Mouse (Mus musculus) left cerebral cortex, adult 9 months (tissue): ENCODE measurements around the gene Shc2.

Experiments used
- DNase-seq, 2 experiments: peaks; one replicate each; pipeline ENCODE4 v3.0.0; 2022; ENCODE audit warnings: low spot score in 2 of 2

The Shc2 gene

DNA sequence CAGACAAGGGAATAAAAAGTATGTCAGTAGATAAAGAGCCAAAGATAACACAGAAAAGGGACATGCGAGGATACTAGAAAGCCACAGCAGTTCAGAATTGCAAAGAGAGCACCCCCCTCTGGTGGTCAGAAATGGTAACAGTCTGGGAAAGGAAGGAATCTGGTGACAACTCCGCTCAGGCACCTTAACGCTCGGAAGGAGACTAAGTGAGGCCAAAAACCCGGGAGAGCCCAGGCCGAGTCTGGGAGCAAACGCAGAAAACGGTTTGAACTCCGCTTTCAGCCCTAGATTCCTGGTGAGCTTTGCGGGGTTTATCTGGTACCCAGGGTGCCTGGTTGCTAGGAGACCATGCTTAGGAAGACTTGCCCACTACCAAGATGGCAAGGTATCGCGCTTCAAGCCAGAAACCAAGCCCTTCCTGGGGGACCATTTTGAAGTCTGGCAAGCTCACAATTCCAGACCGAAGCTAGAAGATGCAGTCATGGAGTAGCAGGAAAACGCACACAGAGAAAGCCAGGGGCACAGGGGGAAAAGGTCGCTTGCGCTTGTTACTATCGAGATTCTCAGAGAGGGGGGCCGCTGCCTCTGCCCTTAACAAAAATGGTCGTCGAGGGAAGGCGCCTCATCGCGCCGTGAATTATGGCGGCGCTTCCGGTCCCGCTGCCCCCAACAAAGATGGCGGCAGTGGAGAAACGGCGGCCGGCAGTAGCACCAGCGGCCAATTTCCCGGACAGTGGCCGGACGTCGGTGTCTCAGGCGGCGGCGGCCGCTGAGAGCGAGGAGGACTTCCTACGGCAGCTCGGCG is 31.3 kb upstream of the Shc2 start, which contains the start of gene Tpgs1:
Gene Tpgs1, plus strand, starts transcription at position 599 of the 805 bp plus-strand sequence.
- peak; percentile 90 to 95 for DNase-seq

DNA sequence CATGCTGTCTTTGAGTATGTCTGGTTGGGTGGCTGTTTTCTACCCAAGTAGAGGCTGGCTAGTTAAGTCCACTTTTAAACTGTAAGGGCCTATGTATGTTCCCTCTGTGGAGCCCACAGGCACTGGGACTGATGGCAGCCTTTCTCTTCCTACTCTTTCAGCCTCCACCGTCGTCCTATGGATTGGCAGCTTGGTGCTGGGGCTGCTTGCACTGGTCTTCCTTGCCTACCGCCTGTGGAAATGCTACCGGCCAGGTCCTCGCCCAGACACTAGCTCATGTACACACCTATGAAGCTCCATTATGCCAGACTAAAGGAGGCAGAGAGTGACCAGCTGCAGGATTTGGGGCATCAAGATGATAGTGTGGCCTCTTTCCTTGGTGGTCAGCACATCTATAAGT is 30.4 kb upstream of the Shc2 start:
- DNase-seq, result no peak

DNA sequence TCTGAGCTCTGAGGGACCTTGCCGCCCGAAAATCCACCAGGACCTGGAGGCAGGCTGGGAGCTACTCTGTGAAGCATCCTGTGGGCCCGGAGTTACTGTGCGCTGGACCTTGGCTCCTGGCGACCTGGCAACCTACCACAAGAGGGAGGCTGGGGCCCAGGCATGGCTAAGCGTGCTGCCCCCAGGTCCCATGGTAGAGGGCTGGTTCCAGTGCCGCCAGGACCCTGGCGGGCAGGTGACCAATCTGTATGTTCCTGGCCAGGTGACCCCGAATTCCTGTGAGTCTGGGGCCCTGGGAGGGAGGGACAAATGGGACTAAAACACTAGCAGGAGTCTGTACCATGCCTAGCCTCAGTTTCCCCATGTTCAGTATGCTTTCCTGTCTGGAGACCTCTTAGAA is 28.8 kb upstream of the Shc2 start:
- DNase-seq, result no peak

DNA sequence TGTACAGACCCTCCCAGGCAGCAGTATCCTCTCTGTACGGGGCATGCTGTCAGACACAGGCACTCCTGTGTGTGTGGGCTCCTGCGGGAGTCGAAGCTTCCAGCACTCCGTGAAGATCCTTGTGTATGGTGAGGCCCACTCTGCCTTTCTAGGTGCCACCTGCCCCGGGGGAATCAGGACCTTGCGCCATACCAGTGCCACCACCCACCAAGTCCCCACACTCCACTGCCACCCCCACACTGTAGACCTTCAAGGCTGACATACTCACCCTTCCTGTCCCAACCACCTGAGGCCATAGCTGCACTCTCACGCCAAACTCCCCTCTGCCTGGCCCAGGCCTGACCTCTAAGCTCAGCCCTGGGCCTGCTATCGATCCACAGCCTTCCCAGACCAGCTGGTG is 27.3 kb upstream of the Shc2 start:
- DNase-seq, result no peak

DNA sequence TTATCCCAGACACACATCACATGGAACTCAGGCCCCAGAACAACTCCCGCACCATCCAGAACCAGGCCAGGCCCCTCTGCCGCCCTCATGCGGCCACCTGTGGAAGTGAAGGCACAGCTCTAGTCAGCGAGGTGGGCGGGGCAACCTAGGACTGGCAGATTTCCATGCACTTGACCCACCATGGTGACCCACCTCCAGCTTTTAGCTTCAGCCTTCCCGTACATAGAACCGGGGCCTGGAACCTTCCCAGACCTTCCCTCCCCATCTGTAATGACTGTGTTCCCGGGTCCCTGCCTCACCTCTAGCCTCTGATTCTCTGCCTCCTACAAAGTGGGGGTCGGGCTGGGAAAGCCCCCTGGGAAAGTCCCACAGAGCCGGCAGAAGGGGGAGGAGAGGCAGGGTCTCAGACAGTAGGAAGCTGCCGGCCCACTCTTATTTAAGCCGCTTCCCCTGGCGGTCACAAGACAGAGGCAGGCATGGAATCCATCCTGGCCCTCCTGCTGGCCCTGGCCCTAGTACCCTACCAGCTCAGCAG is 26.5 kb upstream of the Shc2 start, which contains the start of gene Madcam1:
Gene Madcam1, plus strand, starts transcription at position 429 of the 535 bp plus-strand sequence.
- peak in 1 of 2 experiments; percentile 65 for DNase-seq

DNA sequence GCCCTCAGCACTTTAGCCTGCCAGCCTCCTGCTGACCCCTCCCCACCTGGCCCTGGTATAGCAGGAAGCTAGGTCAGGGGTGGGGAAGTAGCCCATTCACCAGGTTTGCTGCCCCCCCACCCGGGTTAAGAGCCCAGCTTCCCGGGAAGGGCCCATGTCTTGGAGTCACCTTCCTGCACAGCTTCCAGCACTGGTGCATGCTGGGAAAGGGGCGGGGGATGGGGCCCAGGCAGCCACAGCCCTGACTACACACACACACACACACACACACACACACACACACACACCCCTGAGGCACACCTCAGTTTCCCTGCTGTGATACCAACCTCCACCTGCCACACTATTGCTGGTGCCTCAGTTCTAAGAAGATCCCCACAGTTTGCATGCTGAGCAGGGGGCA is 24.1 kb upstream of the Shc2 start:
- DNase-seq, result no peak

DNA sequence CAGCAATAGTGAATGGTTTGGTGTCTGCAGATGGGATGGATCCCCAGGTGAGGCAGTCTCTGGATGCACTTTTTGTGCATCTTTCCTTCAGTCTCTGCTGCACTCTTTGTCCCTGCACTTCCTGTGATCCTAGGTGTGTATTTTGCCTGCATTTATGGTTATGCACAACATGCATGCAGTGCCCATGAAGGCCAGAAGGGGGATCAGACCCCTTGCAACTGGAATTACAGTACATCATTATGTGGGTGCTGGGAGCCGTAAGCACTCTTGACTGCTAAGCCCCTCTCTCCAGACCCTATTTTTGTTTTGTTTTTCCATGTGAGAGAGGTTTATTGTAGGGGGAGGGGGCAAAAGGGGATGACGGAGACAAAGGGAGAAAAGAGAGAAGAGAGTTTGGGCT is 22.6 kb upstream of the Shc2 start:
- DNase-seq, result no peak

DNA sequence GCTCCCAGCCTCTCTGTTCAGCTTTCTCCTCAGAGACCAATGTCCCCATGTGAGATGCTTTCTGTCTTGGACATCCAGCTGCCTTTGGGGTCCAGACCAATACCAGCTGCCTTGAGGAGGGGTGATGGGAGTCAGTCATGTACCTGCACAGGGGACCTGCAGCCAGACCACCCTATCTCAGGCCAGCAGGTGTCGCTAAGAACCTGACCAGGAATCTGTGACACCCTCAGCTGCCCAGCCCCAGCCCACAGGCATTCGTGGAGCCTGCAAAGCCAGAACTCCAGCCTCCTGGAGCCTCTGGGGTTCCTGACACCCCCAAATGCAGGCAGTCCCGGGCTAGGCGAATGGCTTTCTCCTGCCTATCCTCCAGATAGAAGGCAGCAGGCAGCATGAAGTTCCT is 21.1 kb upstream of the Shc2 start:
- no peak for DNase-seq

DNA sequence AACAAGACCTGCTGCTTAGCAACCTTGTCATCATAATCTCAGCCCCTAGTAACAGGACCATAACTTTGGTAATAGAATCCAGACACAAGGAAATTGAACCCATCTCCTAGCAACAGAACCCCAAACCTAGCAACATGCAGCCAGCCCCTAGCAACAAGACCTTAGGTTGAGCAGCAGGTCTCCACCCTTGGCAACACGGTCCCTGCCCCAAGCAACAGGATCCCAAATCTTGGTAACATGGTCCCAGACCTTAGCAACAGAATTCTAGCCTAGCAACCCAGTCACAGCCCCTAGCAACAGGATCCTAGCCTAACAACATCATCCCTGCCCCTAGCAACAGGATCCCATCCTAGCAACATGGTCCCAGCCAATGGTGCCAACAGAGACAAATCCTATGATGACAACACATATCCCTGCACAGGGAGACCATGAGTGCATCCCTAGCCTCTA is 17.3 kb upstream of the Shc2 start:
- DNase-seq, result peak in 1 of 2 experiments; percentile 39

DNA sequence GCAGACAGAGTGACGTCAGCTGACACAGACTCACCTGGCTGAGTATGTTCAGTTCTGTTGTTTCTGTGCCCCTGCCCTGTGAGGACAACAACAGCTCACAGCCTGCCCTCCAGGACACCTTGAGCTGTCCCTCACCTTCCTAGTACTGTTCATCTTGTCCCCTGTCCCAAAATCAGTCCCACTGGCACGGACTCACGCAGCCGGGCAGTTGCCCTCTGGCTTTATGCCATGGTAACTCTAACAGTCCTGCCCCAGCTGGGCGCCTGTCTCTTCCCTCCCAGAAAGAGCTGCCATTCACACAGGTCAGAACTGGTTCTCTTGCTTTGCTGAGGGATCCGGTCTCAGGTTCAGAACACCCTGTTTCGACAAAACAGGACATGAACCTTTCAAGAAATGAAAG is 15.1 kb upstream of the Shc2 start:
- no peak for DNase-seq

DNA sequence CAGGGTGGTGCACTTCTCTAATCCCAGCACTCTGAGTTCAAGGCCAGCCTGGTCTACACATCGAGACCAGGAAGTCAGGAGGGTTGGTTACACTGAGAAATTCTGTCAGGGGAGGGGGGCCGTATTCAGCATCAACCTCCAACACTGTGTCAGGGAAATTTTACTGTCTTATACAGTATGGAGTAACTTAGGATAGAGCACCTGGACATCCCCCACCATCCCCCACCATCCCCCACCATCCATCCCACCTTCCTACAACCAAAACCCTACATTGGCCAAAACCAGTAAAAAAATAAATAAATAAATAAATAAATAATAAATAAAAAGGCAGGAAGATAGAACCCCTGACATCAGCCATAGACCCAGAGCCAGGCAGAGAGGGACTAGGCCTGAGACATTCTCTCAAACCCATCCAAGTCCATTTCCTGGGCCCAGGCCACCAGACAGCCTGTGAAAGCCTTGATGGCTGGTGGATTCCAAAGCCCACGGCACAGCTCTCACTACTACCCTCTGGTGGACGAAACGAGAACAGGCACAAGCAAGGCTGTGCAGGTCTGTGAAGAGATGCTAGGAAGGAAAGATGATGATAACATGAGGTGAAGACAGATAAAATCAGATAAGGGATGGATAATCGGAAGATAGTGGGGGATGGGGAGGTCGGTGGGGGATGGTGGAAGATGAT is 11.5 kb upstream of the Shc2 start:
- DNase-seq, result peak in 1 of 2 experiments; percentile 87

DNA sequence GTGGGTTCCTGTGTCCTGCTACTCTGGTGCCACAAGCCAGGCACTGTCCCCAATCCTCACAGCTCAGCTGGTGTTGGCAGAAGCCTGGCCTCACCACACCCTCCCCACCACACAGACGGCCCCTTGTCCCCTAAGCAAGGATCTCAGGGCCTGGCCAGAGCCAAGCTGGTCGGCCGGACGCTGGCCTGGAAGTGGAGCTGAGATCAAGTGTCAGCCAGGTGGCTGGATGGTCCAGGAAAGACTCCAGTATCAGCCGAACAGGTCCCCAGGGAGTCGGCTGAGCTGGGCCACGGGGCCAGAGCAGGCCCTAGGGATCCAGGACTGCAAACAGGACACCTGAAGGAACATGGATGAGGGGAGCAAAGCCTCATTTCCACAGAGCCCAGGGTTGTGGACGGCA is 8.0 kb upstream of the Shc2 start, which contains the start of gene Odf3l2:
Gene Odf3l2, minus strand, starts transcription at position 28 of the 400 bp plus-strand sequence.
- no peak for DNase-seq

DNA sequence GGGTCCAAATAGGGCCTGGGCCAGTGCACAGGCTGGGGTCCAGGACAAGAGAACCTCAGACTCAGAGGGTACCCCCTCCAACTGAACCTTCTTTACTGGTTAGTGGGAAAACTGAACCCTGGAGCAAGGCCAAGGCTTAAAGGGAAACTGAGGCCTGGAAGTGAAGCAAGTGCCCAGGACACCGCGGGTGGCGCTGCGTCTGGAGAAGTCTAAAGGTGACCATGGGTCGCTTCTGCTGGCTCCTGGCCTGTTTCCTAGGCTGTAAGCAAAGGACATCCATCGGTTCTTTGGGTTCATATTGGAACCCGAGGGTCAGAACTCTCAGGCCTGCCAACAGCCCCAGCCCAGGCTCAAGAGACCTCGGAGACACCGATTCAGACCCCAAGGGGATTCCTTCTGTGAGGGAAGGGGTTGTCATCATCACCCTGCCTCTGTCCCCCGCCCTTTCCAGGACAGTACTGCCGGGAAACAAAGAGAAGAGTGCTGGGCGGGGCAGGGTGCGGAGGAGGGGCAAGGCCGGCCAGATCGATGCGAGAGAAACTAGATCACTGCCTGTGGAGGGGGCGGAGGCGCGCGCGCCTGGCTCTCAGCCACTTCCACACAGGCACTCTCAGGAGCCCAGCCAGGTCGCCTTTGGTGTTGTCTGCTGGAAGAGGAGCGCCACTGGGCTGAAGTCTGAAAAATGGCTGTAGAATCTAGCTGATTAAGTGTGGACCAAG is 927 bp upstream of the Shc2 start:
- DNase-seq, result peak in 1 of 2 experiments; percentile 62

DNA sequence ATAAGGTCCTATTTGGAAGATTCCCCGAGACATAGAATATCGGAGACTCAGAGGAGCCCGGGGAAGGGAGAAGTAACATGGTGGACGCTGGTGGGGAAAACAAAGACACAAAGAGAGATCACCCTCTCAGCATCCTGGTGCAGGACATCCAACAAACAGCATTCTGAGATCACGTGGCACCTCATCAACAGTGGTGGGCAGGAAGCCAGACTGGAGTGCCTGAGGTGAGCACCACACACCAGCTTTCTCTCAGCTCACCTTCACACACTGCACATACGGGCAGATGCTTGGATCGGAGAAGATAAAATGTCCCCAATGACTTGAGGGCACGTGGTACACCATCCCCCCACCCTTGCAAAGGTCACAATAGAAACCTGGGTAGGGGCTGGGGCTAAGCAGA is 1.4 kb downstream of the Shc2 start:
- DNase-seq, result no peak

DNA sequence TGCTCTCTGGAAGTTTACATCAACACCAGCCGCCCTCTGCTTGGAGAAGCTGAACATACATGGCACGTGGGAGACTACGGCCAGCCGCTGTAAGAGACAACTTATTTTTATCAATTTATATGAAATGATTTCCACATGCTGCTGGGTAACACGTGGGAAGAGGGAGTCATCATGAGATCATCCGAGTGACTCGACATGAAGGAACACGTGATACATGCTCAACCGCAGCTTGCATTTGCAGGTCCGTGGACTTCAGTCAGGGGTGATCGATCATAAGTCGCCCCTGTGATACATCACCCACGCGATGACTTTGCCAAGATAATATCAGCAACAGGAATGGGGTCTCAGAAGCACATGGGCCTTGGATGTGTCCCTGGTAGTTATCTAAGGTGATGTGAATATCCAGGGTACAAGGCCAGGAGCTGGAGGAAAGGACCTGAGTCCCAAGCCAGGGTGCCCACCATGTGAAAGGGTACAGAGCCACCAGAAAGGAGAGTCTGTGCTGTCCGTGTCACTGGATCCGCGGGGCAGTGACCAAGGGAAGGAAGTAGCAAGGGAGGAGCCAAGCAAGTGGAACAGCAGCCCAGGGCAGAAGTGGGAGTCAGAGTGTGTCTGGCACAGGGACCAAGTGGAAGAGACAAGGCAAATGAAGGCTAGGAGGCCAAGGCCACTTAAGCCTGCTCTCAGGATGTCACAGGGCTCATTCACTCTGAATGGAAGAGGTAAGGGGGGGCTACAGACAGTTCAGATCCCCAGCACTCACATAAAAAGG is 4.5 kb downstream of the Shc2 start:
- peak in 1 of 2 experiments; percentile 48 for DNase-seq

DNA sequence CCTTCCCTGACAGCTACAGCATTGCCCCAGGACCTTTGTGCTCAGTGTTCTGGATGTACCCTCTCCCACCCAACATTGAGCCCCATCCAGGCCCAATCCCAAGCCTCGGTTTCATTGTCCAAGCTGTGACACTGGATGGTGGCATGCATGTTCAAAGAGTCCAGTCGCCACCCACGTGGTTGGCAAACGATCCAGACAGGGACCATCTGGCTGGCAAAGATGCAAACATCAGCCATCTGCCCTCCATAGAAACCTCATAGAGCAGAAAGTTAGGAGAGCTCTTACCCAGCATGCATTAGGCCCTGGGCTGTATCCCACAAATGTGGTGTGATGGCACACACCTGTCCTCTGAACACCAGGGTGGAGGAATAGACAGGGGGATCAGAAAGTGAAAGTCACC is 6.3 kb downstream of the Shc2 start:
- peak in 1 of 2 experiments; percentile 84 for DNase-seq

DNA sequence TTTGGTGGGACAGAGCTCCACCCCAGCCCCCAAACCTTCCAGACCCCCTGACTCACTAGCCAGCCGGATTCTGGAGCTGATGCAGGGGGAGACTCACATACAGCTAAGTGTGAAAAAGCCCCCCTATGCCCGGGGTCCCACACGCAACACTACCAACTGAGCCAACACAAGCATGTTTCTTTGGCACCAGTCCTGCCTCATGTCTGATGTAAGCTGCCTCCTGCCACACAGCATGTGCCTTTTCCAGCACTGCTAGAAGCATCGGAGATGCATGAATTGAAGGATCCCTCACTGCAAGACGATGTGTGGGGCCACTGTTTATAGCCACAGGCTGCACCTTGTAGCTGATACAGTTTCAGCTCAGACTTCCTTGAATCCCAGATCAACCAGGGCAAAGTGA is 9.3 kb downstream of the Shc2 start:
- DNase-seq, result no peak

DNA sequence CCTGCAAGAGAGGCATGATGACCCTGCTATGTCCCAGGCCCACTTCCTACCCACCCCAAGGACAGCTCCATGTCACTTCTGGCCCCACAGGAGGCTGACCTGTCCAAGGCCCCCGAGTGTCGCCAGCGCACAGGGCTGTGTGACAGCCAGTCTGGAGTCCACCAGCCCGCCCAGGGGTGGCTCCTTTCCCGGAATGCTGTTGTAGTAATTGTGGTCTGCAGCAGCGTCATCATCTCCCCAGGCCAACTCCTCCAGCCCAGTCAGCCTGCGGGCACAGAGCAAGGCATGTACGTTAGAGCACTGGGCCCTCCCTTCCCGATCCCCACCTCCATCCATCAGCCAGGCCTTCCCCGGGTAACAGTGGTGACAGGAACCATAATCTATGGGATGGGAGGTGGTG is 11.6 kb downstream of the Shc2 start:
- DNase-seq, result no peak

DNA sequence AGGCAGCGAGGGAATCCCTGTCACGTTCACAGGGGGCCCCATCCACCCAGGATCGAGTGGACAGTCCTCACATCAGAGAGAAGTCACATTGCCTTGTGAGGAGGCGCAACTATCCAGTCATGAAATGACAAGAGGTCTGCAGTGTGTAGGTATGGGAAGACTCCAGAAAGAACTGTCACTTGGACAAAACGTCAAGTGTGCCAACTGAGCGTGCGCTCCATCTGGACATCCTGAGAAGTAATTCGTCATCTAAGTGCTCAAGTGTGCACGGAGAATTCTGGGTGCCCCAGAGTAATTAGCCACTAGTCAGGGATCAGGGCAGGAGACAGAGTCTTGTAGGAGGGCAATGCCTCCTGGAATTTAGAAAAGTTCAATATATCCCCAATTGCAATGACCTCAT is 12.3 kb downstream of the Shc2 start:
- no peak for DNase-seq

DNA sequence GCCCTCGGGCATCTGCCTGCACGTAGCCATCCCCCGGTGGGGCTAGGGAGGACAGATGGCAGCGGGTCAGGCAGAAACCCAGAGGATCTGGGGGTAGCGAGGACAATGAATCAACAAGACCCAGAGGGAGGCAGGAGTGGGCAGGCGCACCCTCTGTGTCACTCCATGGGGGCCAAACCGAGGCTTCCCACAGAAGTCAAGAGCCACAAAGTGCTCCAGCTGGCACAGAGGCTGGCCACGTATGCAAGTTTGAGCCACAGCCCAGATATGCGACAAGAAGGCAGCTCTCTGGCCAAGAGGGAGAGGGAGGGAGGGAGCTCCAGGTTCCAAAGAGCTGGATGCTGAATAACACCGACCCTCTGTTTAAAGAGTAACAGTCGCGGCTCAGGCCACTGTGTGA is 13.8 kb downstream of the Shc2 start:
- no peak for DNase-seq

DNA sequence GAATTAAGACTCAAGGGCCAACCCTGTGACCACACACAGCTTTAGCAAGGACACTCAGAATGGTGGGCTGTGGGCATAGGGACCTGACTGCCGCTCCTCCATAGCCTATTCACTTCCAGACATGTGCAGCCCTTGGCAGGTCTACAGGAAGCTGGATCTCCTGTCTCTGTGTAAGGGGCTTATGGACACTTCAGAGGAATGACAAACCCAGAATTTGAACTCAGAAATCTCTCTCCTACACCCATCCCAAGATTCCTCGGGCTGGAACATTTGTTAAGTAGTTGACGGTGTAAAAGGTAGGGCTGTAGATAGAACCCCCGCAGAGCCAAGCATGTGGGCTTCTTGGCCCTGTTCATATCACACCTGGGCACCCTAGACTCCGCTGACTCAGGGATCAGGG is 21.3 kb downstream of the Shc2 start:
- DNase-seq, result no peak
